Mouse (Mus musculus): Measurements from ENCODE around the gene Agrp. TPM values are rescaled to one million over a fixed set of nuclear protein-coding genes. Genes with fewer than 3 reads are reported as not detected.

The Agrp gene
- total and polyA plus RNA-seq, 3 experiments, result 0.63 TPM; not detected in 2

- no peak overlapping the region for H3K27ac ChIP-seq (ENCODE audit: control insufficient read depth, low read depth, low read length)
- no peak overlapping the region for H3K9ac ChIP-seq (ENCODE audit: control insufficient read depth, low read depth, low read length, poor library complexity, severe bottlenecking)
- no peaks in the 10 kb centered on the region for H3K9me3 ChIP-seq (replicated peaks; ENCODE audit: insufficient read depth, low read length)
- H3K4me1 ChIP-seq (ENCODE audit: control insufficient read depth in 1 of 2, insufficient read depth in 2 of 2, low read length in 2 of 2), result peaks cover 3 to 12% of the 10 kb centered on the region in 2 experiments; a peak in 3 of 4 replicates
- no peak overlapping the region for H3K4me3 ChIP-seq (ENCODE audit: control insufficient read depth in 1 of 2, insufficient read depth in 1 of 2, low read depth in 2 of 2, low read length in 2 of 2)
- H3K27me3 ChIP-seq (ENCODE audit: control insufficient read depth in 1 of 2, insufficient read depth in 2 of 2, low read length in 2 of 2), result no peaks in the 10 kb centered on the region
- H3K36me3 ChIP-seq (ENCODE audit: control insufficient read depth in 1 of 2, insufficient read depth in 2 of 2, low read length in 2 of 2), result peaks cover 0 to 7% of the 10 kb centered on the region in 2 experiments; a peak in 2 of 4 replicates
- DNase-seq (ENCODE audit: low read depth, low spot score), result no peak
- peaks cover 1% of the 10 kb centered on the region; the same call in 1 of the 2 replicates for H3K79me2 ChIP-seq (ENCODE audit: control insufficient read depth, insufficient read depth, low read length, poor library complexity)
- no peak for TF ChIP-seq GATA1 (IDR thresholded peaks at IDR 0.05; ENCODE audit: low read depth, low read length)
- no peak for TF ChIP-seq ZNF384 (IDR thresholded peaks at IDR 0.05; ENCODE audit: low read depth, low read length)
Observed at GRCm38 (mm10) chr8:105571810-105572209, 65.4 kb downstream of the Agrp start.

GRCm38 (mm10) chr8:105566703-105567595 is 70.2 kb downstream of the Agrp start:
- no peaks in the 10 kb centered on the region for H3K27me3 ChIP-seq (ENCODE audit: control insufficient read depth in 1 of 2, insufficient read depth in 2 of 2, low read length in 2 of 2)
- peaks cover 0 to 5% of the 10 kb centered on the region in 2 experiments; a peak in 2 of 4 replicates for H3K36me3 ChIP-seq (ENCODE audit: control insufficient read depth in 1 of 2, insufficient read depth in 2 of 2, low read length in 2 of 2)
- no peaks in the 10 kb centered on the region for H3K9me3 ChIP-seq (replicated peaks; ENCODE audit: insufficient read depth, low read length)
- TF ChIP-seq POLR2A (IDR thresholded peaks at IDR 0.05; ENCODE audit: control insufficient read depth in 1 of 2, insufficient read depth in 1 of 2, low read depth in 1 of 2, low read length in 2 of 2, poor library complexity in 1 of 2) (0 out of 4 replicates have a peak, but pooled peaks of 1 of the 2 experiments have one; percentile 3), ELF1 (IDR thresholded peaks at IDR 0.05; ENCODE audit: low read depth, low read length) (peak; percentile 76), GABPA (IDR thresholded peaks at IDR 0.05; ENCODE audit: low read depth, low read length) (no peak), CHD1 (IDR thresholded peaks at IDR 0.05; ENCODE audit: low read depth, low read length) (0 out of 2 replicates have a peak, but pooled peaks have one; percentile 11), GATA1 (IDR thresholded peaks at IDR 0.05; ENCODE audit: low read depth, low read length) (peak; percentile 60), EP300 (IDR thresholded peaks at IDR 0.05; ENCODE audit: low read depth in 1 of 2, low read length in 2 of 2) (0 out of 4 replicates have a peak, but pooled peaks of 1 of the 2 experiments have one; percentile 11), KAT2A (conservative IDR thresholded peaks at IDR 0.05; ENCODE audit: low read depth, low read length) (no peak), ETS1 (IDR thresholded peaks at IDR 0.05; ENCODE audit: low read depth, low read length) (peak; percentile 0; the same call in 1 of the 2 replicates), SIN3A (IDR thresholded peaks at IDR 0.05; ENCODE audit: low read length) (no peak)
- peak overlapping the region; percentile 87 for H3K9ac ChIP-seq (ENCODE audit: control insufficient read depth, low read depth, low read length, poor library complexity, severe bottlenecking)
- peak; percentile 77 for DNase-seq (ENCODE audit: low read depth, low spot score)
- peaks cover 7 to 9% of the 10 kb centered on the region in 2 experiments; a peak in 3 of 4 replicates for H3K4me1 ChIP-seq (ENCODE audit: control insufficient read depth in 1 of 2, insufficient read depth in 2 of 2, low read length in 2 of 2)
- H3K27ac ChIP-seq (ENCODE audit: control insufficient read depth, low read depth, low read length), result peak overlapping the region; percentile 88
- peak overlapping the region; percentile 75 to 83 for H3K4me3 ChIP-seq (ENCODE audit: control insufficient read depth in 1 of 2, insufficient read depth in 1 of 2, low read depth in 2 of 2, low read length in 2 of 2)
- H3K79me2 ChIP-seq (ENCODE audit: control insufficient read depth, insufficient read depth, low read length, poor library complexity), result peaks cover 15% of the 10 kb centered on the region

Data from MEL (cell line).